Mouse (Mus musculus) bone marrow, adult 2 months (tissue): ENCODE measurements around the gene Sphk1.

Experiments used
- CTCF ChIP-seq: fragments of 200-500 bp; IDR thresholded peaks from 2 replicates; pipeline ENCODE4 v1.5.1; 2011; ENCODE audit warnings: low read length, control low read depth; ENCODE audit not compliant: control insufficient read depth, insufficient read depth
- POLR2A ChIP-seq: fragments of 200-500 bp; IDR thresholded peaks from 2 replicates; pipeline ENCODE4 v1.6.1; 2011; ENCODE audit warnings: low read depth, mild to moderate bottlenecking, control low read depth, low read length, borderline replicate concordance; ENCODE audit not compliant: control insufficient read depth

GRCm38 (mm10) chr11:116556308-116556707 lies 25.6 kb downstream of the Sphk1 start:
- TF ChIP-seq CTCF (no peak), POLR2A (no peak)
